Mouse (Mus musculus): ENCODE results near the gene Nlrp6. TPM values are rescaled to one million over a fixed set of nuclear protein-coding genes. Genes with fewer than 3 reads are reported as not detected.
A peak's percentile ranks its signal among the peaks of the same experiment; 100 is the strongest.

Gene Nlrp6
- polyA plus RNA-seq, 1 experiment from 2014 or later, result 0.28 TPM

DNA sequence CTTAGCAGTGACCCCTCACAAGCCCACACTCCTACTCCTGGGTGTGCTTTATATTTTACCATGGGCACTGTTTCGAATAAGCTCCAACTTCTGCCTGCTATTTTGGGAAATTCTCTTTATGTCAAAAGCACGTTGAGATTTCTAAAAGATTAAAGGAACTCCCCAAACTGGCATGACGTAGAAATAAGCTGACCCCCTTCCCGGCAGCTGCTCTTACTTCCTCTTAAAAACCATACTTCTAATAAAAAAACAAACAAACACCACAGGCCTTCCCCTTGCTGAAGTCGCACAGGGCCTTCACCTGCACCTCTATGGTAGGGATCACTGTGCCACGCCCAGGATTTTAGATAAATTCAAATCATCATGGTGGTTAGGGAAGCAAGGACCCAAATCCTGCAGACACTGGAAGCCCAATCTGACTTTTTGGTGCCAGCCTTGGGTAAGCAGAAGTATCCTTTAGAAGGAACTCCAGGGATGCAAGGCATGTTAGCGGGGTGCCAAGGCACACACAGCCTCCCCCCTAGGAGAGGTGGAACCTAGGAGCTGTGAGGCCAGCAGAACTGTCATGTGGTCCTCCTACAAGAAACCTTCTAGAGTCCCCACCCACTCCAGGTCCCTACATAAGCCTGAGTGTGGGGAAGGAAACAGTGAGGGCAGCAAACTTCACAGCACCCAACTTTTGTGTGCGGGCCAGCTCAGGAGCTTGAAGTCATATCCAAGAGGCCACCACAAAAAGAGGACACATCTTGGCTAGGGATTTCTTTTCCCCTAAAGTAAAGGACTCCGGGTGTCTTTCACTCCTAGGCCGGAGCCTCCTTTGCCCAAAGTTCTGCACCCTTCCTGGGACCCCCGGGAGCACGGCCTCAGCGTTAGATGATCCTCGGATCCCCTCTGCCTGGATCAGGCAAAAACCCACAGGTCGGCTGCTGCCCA, 33.4 kb downstream of the Nlrp6 start:
- no peaks in the 10 kb centered on the region for H3K36me3 ChIP-seq
- peak overlapping the region; percentile 33; the same call in 1 of the 2 replicates for H3K4me3 ChIP-seq
- ATAC-seq (replicated peaks), result no peak
- no peaks in the 10 kb centered on the region for H3K27me3 ChIP-seq
- H3K9me3 ChIP-seq, result no peaks in the 10 kb centered on the region
- H3K27ac ChIP-seq (replicated peaks), result no peak overlapping the region
- 68% methylated on average over 15 of the region's 15 CpGs for WGBS
- no peak overlapping the region for H3K9ac ChIP-seq (replicated peaks)
- peaks cover 5% of the 10 kb centered on the region for H3K4me1 ChIP-seq
- H3K4me2 ChIP-seq (replicated peaks), result peak overlapping the region; percentile 38; the same call in 1 of the 2 replicates

DNA sequence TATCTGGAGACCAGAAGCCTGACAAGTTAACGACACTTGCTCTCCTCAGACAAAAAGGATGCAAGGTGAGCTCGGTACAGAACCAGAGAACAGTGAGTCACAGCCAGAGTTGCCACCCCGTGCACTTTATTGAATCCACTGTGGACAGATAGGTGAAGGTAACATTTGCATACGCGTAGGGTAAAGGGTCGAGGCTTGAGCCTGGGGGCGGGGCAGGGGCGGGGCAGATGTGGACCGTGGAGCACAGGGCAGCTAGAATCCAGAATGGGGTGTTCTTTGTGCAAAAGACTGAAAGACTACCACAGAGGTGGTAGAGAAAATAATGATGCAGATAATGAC, 34.0 kb downstream of the Nlrp6 start:
- H3K27ac ChIP-seq (replicated peaks), result no peak overlapping the region
- H3K36me3 ChIP-seq, result no peaks in the 10 kb centered on the region
- peaks cover 12% of the 10 kb centered on the region for H3K4me1 ChIP-seq
- H3K9me3 ChIP-seq, result no peaks in the 10 kb centered on the region
- 11% methylated on average over 9 of the region's 9 CpGs for WGBS
- H3K27me3 ChIP-seq, result no peaks in the 10 kb centered on the region
- H3K9ac ChIP-seq (replicated peaks), result peak overlapping the region; percentile 16; the same call in 1 of the 2 replicates
- H3K4me2 ChIP-seq (replicated peaks), result peak overlapping the region; percentile 38
- no peak for ATAC-seq (replicated peaks)
- peak overlapping the region; percentile 33 for H3K4me3 ChIP-seq

DNA sequence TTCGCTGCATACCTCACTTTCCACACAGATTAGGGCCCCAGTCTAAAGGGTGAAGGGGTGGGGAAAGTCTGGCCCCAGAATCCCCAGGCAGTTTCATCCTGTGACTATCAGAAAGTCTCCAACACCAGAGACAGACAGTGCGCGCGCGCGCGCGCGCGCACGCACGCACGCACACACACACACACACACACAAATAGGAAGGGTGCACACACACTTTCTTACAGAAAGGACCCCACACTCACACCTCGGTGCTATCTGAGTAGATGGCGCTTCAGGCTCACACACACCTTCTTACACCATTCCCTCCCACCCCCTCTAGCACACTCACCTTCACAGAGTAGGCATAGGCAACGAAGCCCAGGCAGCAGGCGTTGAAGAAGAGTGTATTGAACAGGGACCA, 34.6 kb downstream of the Nlrp6 start:
- Histone ChIP-seq H3K36me3 (no peaks in the 10 kb centered on the region), H3K9ac (replicated peaks) (peak overlapping the region; percentile 16), H3K4me2 (replicated peaks) (peak overlapping the region; percentile 38), H3K9me3 (no peaks in the 10 kb centered on the region), H3K4me1 (peaks cover 12% of the 10 kb centered on the region), H3K27me3 (no peaks in the 10 kb centered on the region), H3K27ac (replicated peaks) (no peak overlapping the region), H3K4me3 (peak overlapping the region; percentile 33)
- WGBS, result 19% methylated on average over 17 of the region's 17 CpGs
- ATAC-seq (replicated peaks), result 0 out of 2 replicates have a peak, but pooled peaks have one; percentile 38

DNA sequence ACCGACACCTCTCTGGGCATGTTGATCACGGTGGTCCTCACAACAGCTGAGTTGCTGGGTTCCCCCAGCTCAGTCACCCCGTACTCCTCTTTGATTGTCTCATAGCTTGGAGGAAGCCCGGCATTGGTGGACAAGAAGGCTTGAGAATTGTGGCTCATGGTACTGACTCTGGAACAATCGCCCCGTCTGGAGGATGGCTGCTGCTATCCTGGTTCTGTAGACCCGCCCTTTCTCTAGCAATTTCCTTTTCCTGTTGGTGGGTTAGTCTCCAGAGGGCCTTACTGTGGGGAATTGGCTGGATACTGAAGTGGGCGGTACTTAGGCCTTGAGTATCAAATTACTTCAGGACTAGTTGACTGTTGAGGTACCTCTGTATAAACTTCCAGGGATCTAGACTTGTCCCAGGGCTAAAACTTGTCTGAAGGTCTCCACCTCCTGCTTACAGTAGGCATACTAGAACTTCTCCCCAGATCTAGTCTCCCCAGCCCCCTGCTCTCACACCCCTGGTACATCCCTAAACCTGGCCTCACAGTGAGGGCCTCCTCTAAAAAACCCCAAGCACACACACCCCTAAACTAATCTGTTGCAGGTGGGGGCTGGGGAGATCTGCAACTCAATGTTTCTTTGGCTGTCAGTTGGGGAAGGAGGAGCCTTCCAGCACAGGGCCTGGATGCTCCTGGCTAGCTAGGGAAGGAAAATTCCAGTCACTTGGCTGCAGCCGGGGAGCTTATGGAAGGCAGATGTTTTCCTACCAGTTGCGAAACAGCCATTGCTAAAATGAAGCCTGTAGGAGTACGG, 35.3 kb downstream of the Nlrp6 start, which contains the start of the genes Gm45717 and Ifitm2:
Gene Gm45717 (minus strand): TSS at position 180 of the 798 bp plus-strand sequence.
Gene Ifitm2 (minus strand): TSS at position 230 of the 798 bp plus-strand sequence.
- H3K4me1 ChIP-seq, result peaks cover 12% of the 10 kb centered on the region
- peak within 1 kb of the TSS; percentile 16 for H3K9ac ChIP-seq (replicated peaks)
- WGBS, result 29% methylated on average over 11 of the region's 11 CpGs
- no peaks in the 10 kb centered on the region for H3K9me3 ChIP-seq
- no peak within 1 kb of the TSS for H3K27ac ChIP-seq (replicated peaks)
- no peaks in the 10 kb centered on the region for H3K36me3 ChIP-seq
- H3K27me3 ChIP-seq, result no peaks in the 10 kb centered on the region
- H3K4me2 ChIP-seq (replicated peaks), result peak within 1 kb of the TSS; percentile 38
- peak; percentile 53; the same call in 1 of the 2 replicates for ATAC-seq (replicated peaks)
- H3K4me3 ChIP-seq, result peak within 1 kb of the TSS; percentile 33

DNA sequence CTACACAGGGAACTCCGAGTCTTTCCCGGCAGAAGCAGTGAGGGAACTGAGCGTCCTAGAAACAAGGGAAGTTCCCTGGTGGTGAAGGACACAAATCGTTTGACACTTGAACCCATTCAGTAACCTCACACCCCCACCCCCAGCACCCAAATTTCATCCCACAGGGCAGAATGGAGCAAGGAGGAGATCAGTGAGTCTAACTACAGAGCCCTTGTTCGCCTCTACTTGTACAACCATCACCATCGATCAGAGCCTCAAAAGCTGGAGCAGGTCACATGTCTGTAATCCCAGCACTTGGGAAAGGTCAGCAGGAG, 35.8 kb downstream of the Nlrp6 start:
- H3K27ac ChIP-seq (replicated peaks), result no peak overlapping the region
- 61% methylated on average over 6 of the region's 6 CpGs for WGBS

DNA sequence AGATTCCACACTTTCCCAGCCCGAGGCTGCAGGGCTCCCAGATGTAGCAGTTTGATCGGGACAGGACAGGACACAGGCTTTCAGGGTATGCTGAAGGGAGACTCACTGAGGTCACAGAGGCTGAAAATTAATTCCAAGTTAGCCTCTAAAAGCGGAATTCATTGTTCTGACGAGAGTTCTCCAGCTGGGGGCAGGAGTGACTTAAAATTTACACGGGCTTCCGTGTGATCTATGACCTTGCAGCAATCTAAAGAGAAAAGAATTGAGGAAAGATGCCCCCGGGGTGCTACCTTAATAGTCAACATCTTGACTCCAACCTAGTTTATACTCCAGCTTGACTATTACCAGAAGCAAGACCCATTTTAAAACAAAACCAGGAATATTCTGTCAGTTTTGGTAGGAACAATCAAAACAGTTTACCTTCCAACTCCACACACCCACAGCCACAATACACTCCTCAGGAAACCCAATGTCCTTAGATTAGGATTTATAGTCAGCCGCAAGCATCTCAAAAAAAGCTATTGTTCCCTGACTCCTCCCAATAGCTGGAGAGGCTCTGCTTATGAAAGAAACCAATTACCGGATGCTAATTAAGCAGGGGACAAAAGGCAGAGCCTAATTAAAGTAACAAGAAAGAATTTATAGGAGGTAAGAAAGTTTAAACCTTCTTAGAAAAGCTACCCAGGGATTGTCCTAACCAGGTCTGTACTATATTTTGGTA, 38.6 kb downstream of the Nlrp6 start:
- H3K9ac ChIP-seq (replicated peaks), result no peak overlapping the region
- H3K4me2 ChIP-seq (replicated peaks), result no peak overlapping the region
- no peaks in the 10 kb centered on the region for H3K9me3 ChIP-seq
- no peaks in the 10 kb centered on the region for H3K27me3 ChIP-seq
- peaks cover 12% of the 10 kb centered on the region for H3K4me1 ChIP-seq
- no peaks in the 10 kb centered on the region for H3K36me3 ChIP-seq
- WGBS, result 2% methylated on average over 9 of the region's 9 CpGs
- H3K4me3 ChIP-seq, result no peak overlapping the region
- H3K27ac ChIP-seq (replicated peaks), result no peak overlapping the region
- ATAC-seq (replicated peaks), result no peak

More for the DNA sequence above, 35.8 kb downstream of the Nlrp6 start:
- no peak for ATAC-seq (replicated peaks)
- no peaks in the 10 kb centered on the region for H3K27me3 ChIP-seq
- H3K36me3 ChIP-seq, result no peaks in the 10 kb centered on the region
- peaks cover 12% of the 10 kb centered on the region for H3K4me1 ChIP-seq
- H3K4me2 ChIP-seq (replicated peaks), result no peak overlapping the region
- no peak overlapping the region for H3K4me3 ChIP-seq
- no peaks in the 10 kb centered on the region for H3K9me3 ChIP-seq
- no peak overlapping the region for H3K9ac ChIP-seq (replicated peaks)

DNA sequence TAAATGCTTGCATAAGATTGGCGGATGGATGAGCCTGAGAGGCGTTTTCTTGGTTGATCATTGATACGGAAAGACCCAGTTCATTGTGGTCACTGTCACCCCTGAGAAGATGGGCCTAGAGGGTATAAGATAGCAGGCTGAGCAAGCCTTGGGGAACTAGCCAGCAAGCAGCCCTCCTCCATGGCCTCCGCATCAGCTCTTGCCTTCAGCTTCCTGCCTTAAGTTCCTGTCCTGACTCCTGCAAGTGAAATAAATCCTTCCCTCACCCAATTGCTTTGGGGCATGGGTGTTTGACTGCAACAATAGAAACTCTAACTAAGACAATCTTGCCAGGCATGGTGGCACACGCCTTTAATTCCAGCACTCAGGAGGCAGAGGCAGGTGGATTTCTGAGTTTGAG, 39.3 kb downstream of the Nlrp6 start:
- H3K9ac ChIP-seq (replicated peaks), result no peak overlapping the region
- H3K27ac ChIP-seq (replicated peaks), result no peak overlapping the region
- peaks cover 11% of the 10 kb centered on the region for H3K4me1 ChIP-seq
- WGBS, result 42% methylated on average over 5 of the region's 5 CpGs
- H3K4me3 ChIP-seq, result no peak overlapping the region
- no peaks in the 10 kb centered on the region for H3K36me3 ChIP-seq
- no peaks in the 10 kb centered on the region for H3K9me3 ChIP-seq
- H3K4me2 ChIP-seq (replicated peaks), result no peak overlapping the region
- H3K27me3 ChIP-seq, result no peaks in the 10 kb centered on the region
- no peak for ATAC-seq (replicated peaks)

DNA sequence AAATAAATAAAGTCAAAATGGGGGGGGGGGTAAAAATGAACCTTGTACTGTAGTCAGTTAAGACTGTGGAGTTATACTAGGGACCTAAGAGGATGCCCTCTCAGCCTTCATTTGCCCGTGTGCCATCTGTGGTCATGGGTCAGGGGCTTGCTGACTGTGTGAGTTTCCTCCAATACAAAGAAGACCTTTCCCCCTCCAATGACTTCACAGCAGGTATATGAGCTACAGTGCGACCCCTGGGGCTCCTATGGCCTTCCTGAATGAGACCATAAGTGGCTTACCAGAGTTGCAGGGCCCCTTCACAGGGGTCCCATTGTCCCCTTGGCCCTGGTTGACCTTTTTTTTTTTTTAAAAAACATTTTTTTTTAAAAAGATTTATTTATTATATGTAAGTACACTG, 40.7 kb downstream of the Nlrp6 start:
- ATAC-seq (replicated peaks), result no peak

DNA sequence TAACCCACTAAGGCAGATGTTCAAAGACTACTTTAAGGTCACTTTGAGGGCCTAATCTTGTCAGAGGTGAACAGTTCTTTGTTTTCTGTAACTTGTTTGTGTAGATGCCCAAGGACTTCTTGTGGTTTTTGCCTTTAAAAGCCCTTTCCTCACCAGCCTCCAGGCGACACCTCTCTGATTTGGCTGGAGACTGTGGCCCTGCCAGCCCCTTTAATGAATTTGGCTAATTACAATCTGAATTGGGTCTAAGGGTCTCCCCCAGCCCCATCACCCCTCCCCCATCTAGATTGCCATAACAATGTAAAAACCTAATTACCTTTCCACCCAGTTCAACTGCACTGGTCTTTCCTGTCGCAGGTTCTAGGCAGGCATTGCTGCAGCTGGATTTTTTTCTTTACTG, 42.0 kb downstream of the Nlrp6 start:
- peaks cover 8% of the 10 kb centered on the region for H3K4me1 ChIP-seq
- H3K27ac ChIP-seq (replicated peaks), result no peak overlapping the region
- 12% methylated on average over 2 of the region's 2 CpGs for WGBS
- H3K4me2 ChIP-seq (replicated peaks), result no peak overlapping the region
- no peak overlapping the region for H3K9ac ChIP-seq (replicated peaks)
- H3K9me3 ChIP-seq, result no peaks in the 10 kb centered on the region
- H3K36me3 ChIP-seq, result no peaks in the 10 kb centered on the region
- ATAC-seq (replicated peaks), result no peak
- H3K27me3 ChIP-seq, result no peaks in the 10 kb centered on the region
- H3K4me3 ChIP-seq, result no peak overlapping the region

More for the DNA sequence above, 40.7 kb downstream of the Nlrp6 start:
- H3K9ac ChIP-seq (replicated peaks), result no peak overlapping the region
- H3K4me2 ChIP-seq (replicated peaks), result no peak overlapping the region
- H3K27ac ChIP-seq (replicated peaks), result no peak overlapping the region
- H3K4me3 ChIP-seq, result no peak overlapping the region
- 59% methylated on average over 2 of the region's 2 CpGs for WGBS
- no peaks in the 10 kb centered on the region for H3K36me3 ChIP-seq
- no peaks in the 10 kb centered on the region for H3K9me3 ChIP-seq
- H3K27me3 ChIP-seq, result no peaks in the 10 kb centered on the region
- peaks cover 8% of the 10 kb centered on the region for H3K4me1 ChIP-seq

DNA sequence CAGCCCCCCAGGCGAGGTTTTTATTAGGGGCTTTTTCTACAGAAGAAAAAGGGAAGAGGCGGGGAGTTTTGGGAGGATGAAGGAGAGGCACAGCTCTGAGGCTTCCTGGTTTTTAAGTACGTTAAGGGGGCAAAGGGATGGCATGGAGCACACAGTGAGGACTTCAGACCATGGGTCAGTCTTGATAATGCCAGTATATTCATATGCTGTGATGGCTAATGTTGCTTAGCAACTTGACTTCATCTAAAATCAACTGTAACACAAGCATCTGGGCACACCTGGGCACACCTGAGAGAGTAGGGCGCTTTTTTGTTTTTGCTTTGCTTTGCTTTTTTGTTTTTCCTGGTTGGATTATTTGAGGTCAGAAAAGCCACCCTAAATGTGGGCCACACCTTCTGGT, 46.2 kb downstream of the Nlrp6 start, which contains the start of gene Ifitm1:
Gene Ifitm1 (plus strand): TSS at position 301 of the 400 bp plus-strand sequence.
- no peak within 1 kb of the TSS for H3K4me2 ChIP-seq (replicated peaks)
- 88% methylated on average over 4 of the region's 4 CpGs for WGBS
- H3K9me3 ChIP-seq, result no peaks in the 10 kb centered on the region
- no peak for ATAC-seq (replicated peaks)
- H3K27ac ChIP-seq (replicated peaks), result no peak within 1 kb of the TSS
- H3K36me3 ChIP-seq, result no peaks in the 10 kb centered on the region
- H3K4me3 ChIP-seq, result no peak within 1 kb of the TSS
- H3K4me1 ChIP-seq, result no peaks in the 10 kb centered on the region
- H3K27me3 ChIP-seq, result no peaks in the 10 kb centered on the region
- H3K9ac ChIP-seq (replicated peaks), result no peak within 1 kb of the TSS

DNA sequence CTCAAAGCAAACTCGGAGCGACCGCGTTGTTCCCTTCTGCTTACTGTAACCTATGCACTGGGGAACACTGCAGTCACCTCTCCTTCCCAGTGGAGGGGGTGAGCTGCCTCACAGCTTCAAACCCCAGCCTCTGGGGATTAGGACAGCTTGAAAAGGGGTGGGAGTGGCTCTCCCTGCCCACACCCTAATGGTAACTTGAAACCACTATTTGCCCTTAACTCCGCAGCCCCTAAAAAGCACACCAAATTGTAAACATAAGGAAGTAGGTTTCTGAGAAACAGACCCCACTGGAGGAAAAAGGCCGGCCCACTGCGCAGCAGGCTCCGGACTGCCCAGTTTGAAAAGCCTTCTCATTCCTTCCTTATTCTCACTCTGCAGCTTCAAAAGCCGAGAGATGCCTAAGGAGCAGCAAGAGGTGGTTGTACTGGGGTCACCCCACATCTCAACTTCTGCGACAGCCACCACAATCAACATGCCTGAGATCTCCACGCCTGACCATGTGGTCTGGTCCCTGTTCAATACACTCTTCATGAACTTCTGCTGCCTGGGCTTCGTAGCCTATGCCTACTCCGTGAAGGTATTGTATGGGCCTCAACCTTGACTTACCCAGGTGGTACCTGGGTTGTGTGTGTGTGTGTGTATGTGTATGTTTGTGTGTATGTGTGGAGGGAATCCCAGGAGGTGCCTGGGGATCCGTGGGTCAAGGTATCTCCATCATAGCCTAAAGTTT, 47.3 kb downstream of the Nlrp6 start:
- Histone ChIP-seq H3K4me2 (replicated peaks) (no peak overlapping the region), H3K9me3 (no peaks in the 10 kb centered on the region), H3K27ac (replicated peaks) (no peak overlapping the region), H3K27me3 (no peaks in the 10 kb centered on the region), H3K4me1 (no peaks in the 10 kb centered on the region), H3K36me3 (no peaks in the 10 kb centered on the region), H3K9ac (replicated peaks) (no peak overlapping the region), H3K4me3 (no peak overlapping the region)
- 6% methylated on average over 14 of the region's 14 CpGs for WGBS
- no peak for ATAC-seq (replicated peaks)
